Mouse (Mus musculus): Measurements from ENCODE around the gene Gm20683.
"Not testable (repeated sequence)": the region's sequence is repeated elsewhere in the genome, so short reads cannot be mapped to it uniquely, and the experiment has no call there.

Gm20683 gene

GRCm38 (mm10) chr17:25873405-25874147, 32.0 kb upstream of the Gm20683 start:
- no peak for DNase-seq

GRCm38 (mm10) chr17:25872676-25873075, 31.1 kb upstream of the Gm20683 start:
- DNase-seq: no peak

DNA sequence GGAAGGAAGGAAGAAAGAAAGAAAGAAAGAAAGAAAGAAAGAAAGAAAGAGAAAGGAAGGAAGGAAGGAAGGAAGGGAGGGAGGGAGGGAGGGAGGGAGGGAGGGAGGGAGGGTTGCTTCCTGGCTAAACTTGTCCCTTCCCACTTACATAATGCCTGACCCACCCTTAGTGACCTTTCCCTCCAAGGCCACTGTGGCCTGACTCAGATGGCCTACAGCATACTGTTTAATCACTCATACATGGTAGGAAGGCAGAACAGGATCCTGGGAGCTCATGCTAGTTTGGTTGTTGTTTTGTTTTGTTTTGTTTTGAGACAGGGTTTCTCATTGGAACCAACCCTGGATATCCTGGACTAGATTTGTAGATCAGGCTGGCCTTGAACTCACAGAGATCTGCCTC, 30.0 kb upstream of the Gm20683 start:
- not testable (repeated sequence) for DNase-seq

GRCm38 (mm10) chr17:25869954-25870353, 28.4 kb upstream of the Gm20683 start:
- DNase-seq: no peak

DNA sequence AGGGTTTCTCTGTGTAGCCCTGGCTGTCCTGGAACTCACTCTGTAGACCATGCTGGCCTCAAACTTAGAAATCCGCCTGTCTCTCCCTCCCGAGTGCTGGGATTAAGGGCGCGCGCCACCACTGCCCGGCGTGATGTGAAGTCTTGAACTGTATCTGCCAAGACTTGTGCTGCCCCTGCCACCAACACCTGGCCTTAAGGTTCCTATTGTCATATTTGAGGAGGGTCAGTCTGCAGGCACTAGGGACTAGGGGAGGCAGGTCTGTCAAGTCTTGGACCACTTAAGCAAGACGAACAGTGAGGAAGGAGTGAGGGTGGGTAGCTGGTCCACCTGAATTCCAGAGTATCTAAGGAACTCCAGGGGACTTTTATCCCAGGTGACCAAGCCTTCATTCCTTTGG, 27.9 kb upstream of the Gm20683 start:
- DNase-seq: no peak

DNA sequence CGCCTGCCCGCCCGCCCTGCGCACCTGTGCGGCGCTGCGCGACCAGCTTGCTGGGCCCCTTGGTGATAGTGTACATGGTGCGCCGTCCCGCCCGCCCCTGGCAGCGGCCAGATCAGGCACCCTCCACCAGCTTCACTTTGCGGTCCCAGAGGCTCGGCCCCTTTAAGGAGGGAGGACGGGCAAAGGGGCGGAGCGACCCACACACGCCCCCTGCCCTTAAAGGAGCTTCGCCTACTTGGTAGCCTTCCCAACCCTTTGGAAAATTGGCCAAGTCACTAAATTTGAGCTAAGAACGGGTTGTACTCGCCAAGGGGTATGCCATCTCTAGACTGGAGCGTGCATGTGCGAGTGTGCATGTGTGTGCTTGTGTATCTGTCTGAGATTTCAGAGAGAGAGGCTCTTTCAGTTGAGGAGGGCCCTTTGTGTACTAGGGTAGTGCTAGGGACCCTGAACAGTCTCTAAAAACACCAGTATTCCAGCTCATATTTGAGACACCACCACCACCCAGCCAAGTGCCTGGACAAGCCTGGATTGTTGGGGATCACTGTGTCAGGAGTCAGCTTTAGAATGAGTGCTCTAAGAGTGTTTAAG, 27.1 kb upstream of the Gm20683 start, which contains the start of gene Mcrip2:
Mcrip2 (minus strand) TSS at position 164 of the 591 bp plus-strand sequence.
- peak; percentile 90 for DNase-seq

DNA sequence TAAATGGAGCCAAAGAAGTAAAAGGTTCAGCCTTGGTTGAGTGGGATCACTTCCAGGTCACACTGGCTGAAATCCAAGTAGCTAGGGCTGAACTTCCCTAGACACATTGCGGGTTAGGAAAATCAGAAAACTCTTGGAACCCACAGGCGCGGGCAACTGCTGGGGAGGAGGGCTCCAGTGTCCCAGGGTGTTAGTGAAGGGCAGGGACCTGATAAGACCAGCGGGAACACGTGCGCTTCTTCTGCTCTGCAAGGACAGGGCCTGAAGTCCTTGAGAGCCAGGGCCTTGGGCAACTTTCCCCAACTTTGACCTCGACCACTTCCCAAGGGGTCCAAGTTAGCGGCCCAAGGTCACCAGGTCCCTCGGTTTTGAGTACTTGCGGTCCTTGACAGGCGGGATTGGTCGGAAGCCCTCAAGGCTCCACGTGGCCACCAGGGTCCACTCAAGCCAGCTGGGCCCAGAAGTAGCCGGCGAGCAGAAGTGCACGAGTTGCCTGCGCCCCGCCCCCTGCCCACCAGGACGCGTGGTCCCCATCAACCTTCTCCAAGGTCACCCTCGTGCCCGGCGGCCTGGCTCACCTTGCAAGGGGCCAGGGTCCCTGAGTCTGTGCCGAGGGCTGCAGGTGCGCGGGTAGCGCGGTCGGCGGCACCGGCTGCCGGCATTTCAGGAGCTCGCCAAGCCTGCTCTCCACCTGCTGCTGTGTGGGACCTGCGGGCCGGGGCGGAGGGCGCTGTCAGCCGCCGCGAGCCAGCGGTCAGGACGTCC, 26.5 kb upstream of the Gm20683 start:
- peak; percentile 83 for DNase-seq

- DNase-seq: no peak
Measured at GRCm38 (mm10) chr17:25867509-25867835, 25.9 kb upstream of the Gm20683 start.

DNA sequence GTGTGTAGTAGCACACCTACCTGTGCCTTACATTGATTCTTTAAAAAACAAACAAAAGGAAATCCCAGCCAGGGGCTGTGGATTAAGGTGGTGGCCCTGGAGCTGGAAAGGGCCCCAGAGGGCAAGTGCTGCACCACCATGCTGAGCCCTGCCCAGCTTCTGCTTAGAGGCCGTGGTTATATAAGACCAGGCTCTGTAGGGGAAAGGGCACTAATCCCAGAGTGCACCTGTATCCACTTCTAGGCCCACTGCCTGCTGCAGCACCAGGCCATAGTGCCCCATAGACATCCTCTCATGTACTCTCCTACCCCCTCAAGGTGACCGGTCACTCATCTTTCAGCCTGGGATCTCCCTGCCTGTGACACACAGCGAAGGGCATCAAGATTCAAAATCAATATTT, 24.6 kb upstream of the Gm20683 start:
- DNase-seq: no peak

DNA sequence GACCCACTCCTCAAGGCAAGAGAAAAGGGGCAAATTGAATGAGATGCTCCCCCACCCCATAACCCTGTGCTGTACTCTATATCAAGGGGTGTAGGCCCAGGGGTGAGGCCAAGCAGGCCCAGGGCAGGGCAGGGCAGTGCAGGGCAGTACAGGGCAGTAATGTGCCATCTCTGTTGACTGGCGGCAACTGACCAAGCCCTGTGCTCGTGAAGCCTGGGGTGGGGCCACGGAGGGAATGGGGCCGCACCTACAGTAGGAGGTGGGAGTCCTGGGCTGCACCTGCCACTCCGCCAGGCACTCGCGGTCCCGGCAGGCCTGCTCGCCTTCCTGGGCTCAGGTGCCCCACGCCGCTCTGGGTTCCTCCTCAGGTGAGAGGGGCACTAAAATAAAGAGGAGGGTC, 23.7 kb upstream of the Gm20683 start:
- no peak for DNase-seq

- DNase-seq: peak; percentile 46
Measured at GRCm38 (mm10) chr17:25864311-25864710, 22.7 kb upstream of the Gm20683 start.

GRCm38 (mm10) chr17:25863681-25864080, 22.1 kb upstream of the Gm20683 start:
- DNase-seq: peak; percentile 52

GRCm38 (mm10) chr17:25861704-25862612, 20.4 kb upstream of the Gm20683 start:
- no peak for DNase-seq

DNA sequence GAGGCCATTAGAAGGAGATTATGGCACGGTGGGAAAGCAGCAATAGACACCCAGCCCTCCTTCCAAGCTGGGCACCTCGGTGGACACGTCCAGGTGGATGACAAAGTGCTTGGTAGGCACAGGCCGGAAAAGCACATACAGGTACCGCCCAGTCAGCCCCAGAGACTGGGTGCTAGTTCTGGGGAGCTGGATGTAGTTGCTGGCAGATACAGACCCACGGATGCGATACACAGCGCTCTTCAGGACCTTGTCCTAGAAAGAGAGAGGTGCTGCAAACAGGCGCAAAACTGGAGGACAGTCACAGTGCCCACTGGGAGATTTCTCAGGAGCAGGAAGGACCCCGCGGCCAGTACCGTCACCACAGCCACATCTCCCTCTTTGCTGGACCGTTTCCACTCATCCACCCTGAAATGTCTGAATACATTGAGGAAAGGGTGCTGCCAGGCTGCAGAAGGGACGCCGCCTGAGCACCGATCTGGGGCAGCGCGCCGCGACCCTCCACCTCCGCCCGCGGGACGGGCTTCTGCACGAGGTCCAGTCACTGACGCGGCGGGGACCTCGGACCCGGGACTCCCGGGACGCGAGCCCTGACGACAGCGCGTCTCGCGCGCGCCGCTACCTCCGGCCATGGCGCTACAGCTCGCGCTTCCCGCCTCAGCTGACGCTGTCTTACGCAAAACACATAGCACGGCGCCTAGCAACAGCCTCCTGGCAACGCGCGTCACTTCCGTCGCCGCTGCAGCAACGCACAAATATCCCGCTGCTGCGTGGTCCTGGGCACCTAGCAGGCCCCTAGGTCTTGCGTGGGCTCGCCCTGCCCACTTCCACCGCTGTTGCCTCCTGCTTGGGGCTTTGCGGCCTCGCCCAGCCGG, 19.5 kb upstream of the Gm20683 start, which contains the start of gene Wdr90:
Wdr90 (minus strand) TSS at position 670 of the 872 bp plus-strand sequence.
- peak; percentile 91 for DNase-seq

DNA sequence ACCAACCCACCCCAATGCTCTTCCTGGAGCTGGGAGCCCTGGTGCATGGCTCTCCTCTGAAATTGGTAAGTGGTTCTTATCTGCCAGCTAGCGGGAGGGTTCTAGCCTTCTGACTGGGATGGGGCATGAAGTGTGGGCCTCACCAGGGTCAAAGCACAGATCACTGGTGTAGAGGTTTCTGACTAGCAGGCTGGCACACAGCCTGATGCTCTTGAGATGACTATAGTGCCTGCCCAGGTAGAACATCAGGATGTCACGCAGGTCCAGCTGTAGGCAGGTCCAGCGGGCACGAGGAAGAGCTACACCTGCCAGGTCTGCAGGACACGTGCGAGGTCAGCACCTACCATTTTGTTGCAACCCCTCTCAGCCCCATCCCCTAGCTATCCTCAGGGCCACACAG, 18.7 kb upstream of the Gm20683 start:
- DNase-seq: no peak

DNA sequence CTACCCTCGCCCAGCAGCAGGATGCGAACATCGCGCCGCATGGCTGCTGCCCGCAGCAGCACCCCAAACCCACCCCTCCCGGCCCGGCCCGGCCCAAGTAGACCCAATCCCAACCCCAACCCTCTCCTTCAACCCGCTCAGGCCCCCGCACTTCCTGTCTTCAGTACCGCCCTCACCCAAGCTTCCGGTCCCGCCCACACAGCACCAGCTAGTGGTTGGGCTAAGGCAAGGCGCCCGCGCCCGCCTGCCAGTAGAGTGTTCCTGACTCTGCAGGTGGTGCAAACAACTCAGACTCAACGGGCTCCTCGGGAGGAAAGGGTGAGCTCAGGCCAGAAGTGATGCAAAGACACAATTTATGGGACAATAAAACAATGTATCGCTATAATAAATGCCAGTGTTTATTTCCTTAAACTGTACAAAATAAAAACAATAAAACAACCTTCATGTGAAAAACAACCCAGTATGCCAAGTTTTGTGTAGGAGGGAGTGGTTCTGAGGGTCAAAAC, 2.9 kb upstream of the Gm20683 start, which contains the start of gene Rhot2:
Rhot2 (minus strand) TSS at position 456 of the 506 bp plus-strand sequence.
- peak; percentile 95 for DNase-seq

GRCm38 (mm10) chr17:25843636-25844395, 2.3 kb upstream of the Gm20683 start:
- no peak for DNase-seq

GRCm38 (mm10) chr17:25843122-25843521, 1.6 kb upstream of the Gm20683 start:
- no peak for DNase-seq

GRCm38 (mm10) chr17:25842509-25842908, 946 bp upstream of the Gm20683 start:
- no peak for DNase-seq

- no peak for DNase-seq
Measured at GRCm38 (mm10) chr17:25840519-25840918, 1.0 kb downstream of the Gm20683 start.
